Mouse (Mus musculus): Measurements from ENCODE around the gene Zbtb16. TPM values are rescaled to one million over a fixed set of nuclear protein-coding genes. Genes with fewer than 3 reads are reported as not detected.

The Zbtb16 gene
- polyA plus RNA-seq, 1 experiment = not detected

- Histone ChIP-seq H3K4me3 (ENCODE audit: insufficient read depth, low read depth, low read length) (no peak overlapping the region), H3K27ac (ENCODE audit: insufficient read depth, low read depth, low read length) (no peak overlapping the region), H3K4me1 (ENCODE audit: control insufficient read depth, insufficient read depth, low read length) (peaks cover 22% of the 10 kb centered on the region)
- WGBS = 62% methylated on average over 17 of the region's 17 CpGs
- TF ChIP-seq CTCF (IDR thresholded peaks at IDR 0.05; ENCODE audit: insufficient read depth, low read depth, low read length) (no peak), POLR2A (IDR thresholded peaks at IDR 0.05; ENCODE audit: insufficient read depth, low read depth, low read length) (no peak)
Observed at GRCm38 (mm10) chr9:48710355-48711295, 125.4 kb downstream of the Zbtb16 start.

GRCm38 (mm10) chr9:48707824-48708229 is 128.2 kb downstream of the Zbtb16 start:
- 87% methylated on average over 6 of the region's 6 CpGs for WGBS
- H3K4me1 ChIP-seq (ENCODE audit: control insufficient read depth, insufficient read depth, low read length) = peaks cover 22% of the 10 kb centered on the region
- H3K27ac ChIP-seq (ENCODE audit: insufficient read depth, low read depth, low read length) = no peak overlapping the region
- TF ChIP-seq POLR2A (IDR thresholded peaks at IDR 0.05; ENCODE audit: insufficient read depth, low read depth, low read length) = no peak
- TF ChIP-seq CTCF (IDR thresholded peaks at IDR 0.05; ENCODE audit: insufficient read depth, low read depth, low read length) = no peak
- H3K4me3 ChIP-seq (ENCODE audit: insufficient read depth, low read depth, low read length) = no peak overlapping the region

GRCm38 (mm10) chr9:48707134-48707823 is 128.7 kb downstream of the Zbtb16 start:
- H3K27ac ChIP-seq (ENCODE audit: insufficient read depth, low read depth, low read length) = no peak overlapping the region
- TF ChIP-seq CTCF (IDR thresholded peaks at IDR 0.05; ENCODE audit: insufficient read depth, low read depth, low read length) (no peak), POLR2A (IDR thresholded peaks at IDR 0.05; ENCODE audit: insufficient read depth, low read depth, low read length) (no peak)
- 37% methylated on average over 14 of the region's 14 CpGs for WGBS

GRCm38 (mm10) chr9:48701296-48701695 is 134.7 kb downstream of the Zbtb16 start:
- TF ChIP-seq POLR2A (IDR thresholded peaks at IDR 0.05; ENCODE audit: insufficient read depth, low read depth, low read length) = no peak
- no peak for TF ChIP-seq CTCF (IDR thresholded peaks at IDR 0.05; ENCODE audit: insufficient read depth, low read depth, low read length)
- H3K27ac ChIP-seq (ENCODE audit: insufficient read depth, low read depth, low read length) = no peak overlapping the region
- H3K4me3 ChIP-seq (ENCODE audit: insufficient read depth, low read depth, low read length) = no peak overlapping the region
- 80% methylated on average over 4 of the region's 4 CpGs for WGBS
- H3K4me1 ChIP-seq (ENCODE audit: control insufficient read depth, insufficient read depth, low read length) = no peaks in the 10 kb centered on the region

More at GRCm38 (mm10) chr9:48707134-48707823, 128.7 kb downstream of the Zbtb16 start:
- Histone ChIP-seq H3K4me3 (ENCODE audit: insufficient read depth, low read depth, low read length) (no peak overlapping the region), H3K4me1 (ENCODE audit: control insufficient read depth, insufficient read depth, low read length) (peaks cover 22% of the 10 kb centered on the region)

GRCm38 (mm10) chr9:48700871-48701270 is 135.2 kb downstream of the Zbtb16 start:
- H3K4me3 ChIP-seq (ENCODE audit: insufficient read depth, low read depth, low read length) = no peak overlapping the region
- no peak for TF ChIP-seq CTCF (IDR thresholded peaks at IDR 0.05; ENCODE audit: insufficient read depth, low read depth, low read length)
- no peak for TF ChIP-seq POLR2A (IDR thresholded peaks at IDR 0.05; ENCODE audit: insufficient read depth, low read depth, low read length)
- no peaks in the 10 kb centered on the region for H3K4me1 ChIP-seq (ENCODE audit: control insufficient read depth, insufficient read depth, low read length)
- H3K27ac ChIP-seq (ENCODE audit: insufficient read depth, low read depth, low read length) = no peak overlapping the region
- 84% methylated on average over 8 of the region's 8 CpGs for WGBS

- no peak for TF ChIP-seq CTCF (IDR thresholded peaks at IDR 0.05; ENCODE audit: insufficient read depth, low read depth, low read length)
- no peak for TF ChIP-seq POLR2A (IDR thresholded peaks at IDR 0.05; ENCODE audit: insufficient read depth, low read depth, low read length)
- WGBS = 82% methylated on average over 2 of the region's 2 CpGs
- Histone ChIP-seq H3K4me1 (ENCODE audit: control insufficient read depth, insufficient read depth, low read length) (peaks cover 7% of the 10 kb centered on the region), H3K27ac (ENCODE audit: insufficient read depth, low read depth, low read length) (no peak overlapping the region), H3K4me3 (ENCODE audit: insufficient read depth, low read depth, low read length) (no peak overlapping the region)
Observed at GRCm38 (mm10) chr9:48697470-48697815, 138.6 kb downstream of the Zbtb16 start.

- TF ChIP-seq POLR2A (IDR thresholded peaks at IDR 0.05; ENCODE audit: insufficient read depth, low read depth, low read length) (no peak), CTCF (IDR thresholded peaks at IDR 0.05; ENCODE audit: insufficient read depth, low read depth, low read length) (no peak)
- 80% methylated on average over 12 of the region's 12 CpGs for WGBS
- no peak overlapping the region for H3K4me3 ChIP-seq (ENCODE audit: insufficient read depth, low read depth, low read length)
- peaks cover 7% of the 10 kb centered on the region for H3K4me1 ChIP-seq (ENCODE audit: control insufficient read depth, insufficient read depth, low read length)
- no peak overlapping the region for H3K27ac ChIP-seq (ENCODE audit: insufficient read depth, low read depth, low read length)
Observed at GRCm38 (mm10) chr9:48696731-48697469, 139.1 kb downstream of the Zbtb16 start.

GRCm38 (mm10) chr9:48696330-48696729 is 139.7 kb downstream of the Zbtb16 start:
- Histone ChIP-seq H3K4me3 (ENCODE audit: insufficient read depth, low read depth, low read length) (no peak overlapping the region), H3K27ac (ENCODE audit: insufficient read depth, low read depth, low read length) (no peak overlapping the region), H3K4me1 (ENCODE audit: control insufficient read depth, insufficient read depth, low read length) (peaks cover 7% of the 10 kb centered on the region)
- no peak for TF ChIP-seq CTCF (IDR thresholded peaks at IDR 0.05; ENCODE audit: insufficient read depth, low read depth, low read length)
- no peak for TF ChIP-seq POLR2A (IDR thresholded peaks at IDR 0.05; ENCODE audit: insufficient read depth, low read depth, low read length)
- 74% methylated on average over 4 of the region's 4 CpGs for WGBS

Data from olfactory bulb, adult 2 months (tissue).